Mouse (Mus musculus) forebrain, embryonic 15.5 days (tissue): ENCODE measurements around the gene Acot8. TPM values are rescaled to one million over a fixed set of nuclear protein-coding genes. Genes with fewer than 3 reads are reported as not detected.

ENCODE experiments used
- ATAC-seq: fragments of 200-750 bp; cut with Nextera tagmentation; replicated peaks from 2 replicates; pipeline ENCODE4 v1.8.0; 2017; ENCODE audit warnings: mild to moderate bottlenecking, moderate TSS enrichment, moderate library complexity
- H3K27ac ChIP-seq: fragments of 300-500 bp; sonication (generic); replicated peaks from 2 replicates; pipeline ENCODE4 v1.5.1; 2015; ENCODE audit warnings: mild to moderate bottlenecking, inconsistent platforms
- H3K27me3 ChIP-seq: fragments of 300-500 bp; sonication (generic); 2 replicates; pipeline ENCODE4 v1.6.1; 2015; ENCODE audit warnings: inconsistent platforms
- H3K36me3 ChIP-seq: fragments of 300-500 bp; sonication (generic); 2 replicates; pipeline ENCODE4 v1.6.1; 2015; ENCODE audit warnings: mild to moderate bottlenecking, inconsistent platforms
- H3K4me1 ChIP-seq: fragments of 300-500 bp; sonication (generic); 2 replicates; pipeline ENCODE4 v1.6.1; 2015; ENCODE audit warnings: inconsistent platforms
- H3K4me2 ChIP-seq: fragments of 300-500 bp; sonication (generic); replicated peaks from 2 replicates; pipeline ENCODE4 v1.6.1; 2015; ENCODE audit warnings: mild to moderate bottlenecking, inconsistent platforms
- H3K4me3 ChIP-seq: fragments of 300-500 bp; sonication (generic); 2 replicates; pipeline ENCODE4 v1.5.1; 2015; ENCODE audit warnings: mild to moderate bottlenecking, inconsistent platforms
- H3K9ac ChIP-seq: fragments of 300-500 bp; sonication (generic); replicated peaks from 2 replicates; pipeline ENCODE4 v1.6.1; 2015; ENCODE audit warnings: mild to moderate bottlenecking, inconsistent platforms
- H3K9me3 ChIP-seq: fragments of 300-500 bp; sonication (generic); 2 replicates; pipeline ENCODE4 v1.6.1; 2016; ENCODE audit warnings: inconsistent platforms
- WGBS: fragments of 180-500 bp; shearing (Covaris S2); methylation state at CpG from one replicate; pipeline ENCODE4 v1.1.7; 2015; ENCODE audit warnings: mixed read lengths; 5-methylcytosine and 5-hydroxymethylcytosine counted together
- polyA plus RNA-seq: library from polyadenylated mRNA; unstranded; fragments of >200 nt; fragmentation: Nextera tagmentation; extraction: Ambion mirVana; gene quantifications from 2 replicates; pipeline ENCODE4 v1.2.1, GENCODE M21; 2015

Gene Acot8
- polyA plus RNA-seq, 1 experiment from 2014 or later: 17.2 TPM

GRCm38 (mm10) chr2:164827146-164827850, 22.6 kb upstream of the Acot8 start:
- Histone ChIP-seq H3K4me1 (peaks cover 18% of the 10 kb centered on the region), H3K9ac (no peak overlapping the region), H3K27ac (no peak overlapping the region), H3K9me3 (no peaks in the 10 kb centered on the region), H3K4me2 (no peak overlapping the region), H3K36me3 (peaks cover 28% of the 10 kb centered on the region), H3K4me3 (no peak overlapping the region), H3K27me3 (no peaks in the 10 kb centered on the region)
- 90% methylated on average over 16 of the region's 16 CpGs for WGBS
- ATAC-seq: no peak

GRCm38 (mm10) chr2:164825521-164825920, 20.8 kb upstream of the Acot8 start:
- 94% methylated on average over 17 of the region's 17 CpGs for WGBS
- Histone ChIP-seq H3K4me1 (peaks cover 23% of the 10 kb centered on the region), H3K4me3 (no peak overlapping the region), H3K27ac (no peak overlapping the region), H3K9ac (no peak overlapping the region), H3K27me3 (no peaks in the 10 kb centered on the region), H3K4me2 (no peak overlapping the region), H3K9me3 (no peaks in the 10 kb centered on the region), H3K36me3 (peaks cover 40% of the 10 kb centered on the region)
- ATAC-seq: no peak

GRCm38 (mm10) chr2:164823969-164824368, 19.3 kb upstream of the Acot8 start:
- ATAC-seq: no peak
- Histone ChIP-seq H3K4me3 (no peak overlapping the region), H3K27me3 (no peaks in the 10 kb centered on the region), H3K9me3 (no peaks in the 10 kb centered on the region), H3K9ac (no peak overlapping the region), H3K4me2 (peak overlapping the region; percentile 66), H3K4me1 (peaks cover 23% of the 10 kb centered on the region), H3K36me3 (peaks cover 44% of the 10 kb centered on the region), H3K27ac (no peak overlapping the region)
- 88% methylated on average over 4 of the region's 4 CpGs for WGBS

- H3K9ac ChIP-seq: peak overlapping the region; percentile 75
- peaks cover 44% of the 10 kb centered on the region for H3K36me3 ChIP-seq
- WGBS: under 1% methylated on average over 10 of the region's 10 CpGs
- H3K4me3 ChIP-seq: peak overlapping the region; percentile 73
- no peaks in the 10 kb centered on the region for H3K27me3 ChIP-seq
- H3K4me2 ChIP-seq: peak overlapping the region; percentile 66
- peak overlapping the region; percentile 88 for H3K27ac ChIP-seq
- H3K9me3 ChIP-seq: no peaks in the 10 kb centered on the region
- H3K4me1 ChIP-seq: peaks cover 23% of the 10 kb centered on the region
- peak; percentile 71 for ATAC-seq
These were observed 18.5 kb upstream of the Acot8 start for GRCm38 (mm10) chr2:164823181-164823585.

GRCm38 (mm10) chr2:164822636-164823165, 18.0 kb upstream of the Acot8 start, which contains the start of gene Zswim1:
Gene Zswim1 (plus strand): TSS chr2:164822686.
- Histone ChIP-seq H3K9me3 (no peaks in the 10 kb centered on the region), H3K4me1 (peaks cover 23% of the 10 kb centered on the region), H3K4me3 (peak within 1 kb of the TSS; percentile 73), H3K36me3 (peaks cover 44% of the 10 kb centered on the region), H3K27me3 (no peaks in the 10 kb centered on the region), H3K27ac (peak within 1 kb of the TSS; percentile 88), H3K9ac (peak within 1 kb of the TSS; percentile 75), H3K4me2 (peak within 1 kb of the TSS; percentile 66)
- under 1% methylated on average over 32 of the region's 32 CpGs for WGBS
- ATAC-seq: peak; percentile 99

- H3K27me3 ChIP-seq: no peaks in the 10 kb centered on the region
- WGBS: 79% methylated on average over 6 of the region's 6 CpGs
- H3K4me1 ChIP-seq: peaks cover 23% of the 10 kb centered on the region
- no peak overlapping the region for H3K4me2 ChIP-seq
- H3K27ac ChIP-seq: no peak overlapping the region
- ATAC-seq: no peak
- H3K9ac ChIP-seq: no peak overlapping the region
- H3K9me3 ChIP-seq: no peaks in the 10 kb centered on the region
- H3K36me3 ChIP-seq: peaks cover 31% of the 10 kb centered on the region
- no peak overlapping the region for H3K4me3 ChIP-seq
These were observed 16.4 kb upstream of the Acot8 start for GRCm38 (mm10) chr2:164821060-164821459.

GRCm38 (mm10) chr2:164817703-164818102, 13.0 kb upstream of the Acot8 start:
- 79% methylated on average over 5 of the region's 5 CpGs for WGBS
- Histone ChIP-seq H3K27ac (no peak overlapping the region), H3K36me3 (peaks cover 18% of the 10 kb centered on the region), H3K27me3 (no peaks in the 10 kb centered on the region), H3K9ac (no peak overlapping the region), H3K9me3 (no peaks in the 10 kb centered on the region), H3K4me2 (no peak overlapping the region), H3K4me1 (peaks cover 9% of the 10 kb centered on the region), H3K4me3 (no peak overlapping the region)
- ATAC-seq: no peak

GRCm38 (mm10) chr2:164817206-164817605, 12.5 kb upstream of the Acot8 start:
- H3K9ac ChIP-seq: no peak overlapping the region
- peaks cover 5% of the 10 kb centered on the region for H3K4me1 ChIP-seq
- H3K36me3 ChIP-seq: peaks cover 18% of the 10 kb centered on the region
- H3K4me2 ChIP-seq: no peak overlapping the region
- H3K27ac ChIP-seq: no peak overlapping the region
- H3K4me3 ChIP-seq: no peak overlapping the region
- no peak for ATAC-seq
- WGBS: 91% methylated on average over 6 of the region's 6 CpGs
- no peaks in the 10 kb centered on the region for H3K9me3 ChIP-seq
- no peaks in the 10 kb centered on the region for H3K27me3 ChIP-seq

GRCm38 (mm10) chr2:164815821-164816220, 11.1 kb upstream of the Acot8 start:
- 88% methylated on average over 8 of the region's 8 CpGs for WGBS
- Histone ChIP-seq H3K9ac (no peak overlapping the region), H3K4me2 (no peak overlapping the region), H3K27ac (no peak overlapping the region), H3K4me1 (no peaks in the 10 kb centered on the region), H3K9me3 (no peaks in the 10 kb centered on the region), H3K27me3 (no peaks in the 10 kb centered on the region), H3K4me3 (no peak overlapping the region), H3K36me3 (peaks cover 8% of the 10 kb centered on the region; the same call in 1 of the 2 replicates)
- no peak for ATAC-seq

- Histone ChIP-seq H3K27ac (no peak overlapping the region), H3K4me3 (no peak overlapping the region), H3K4me1 (no peaks in the 10 kb centered on the region), H3K27me3 (no peaks in the 10 kb centered on the region), H3K9me3 (no peaks in the 10 kb centered on the region), H3K36me3 (peaks cover 4% of the 10 kb centered on the region; the same call in 1 of the 2 replicates), H3K4me2 (no peak overlapping the region), H3K9ac (no peak overlapping the region)
- no peak for ATAC-seq
- 92% methylated on average over 5 of the region's 5 CpGs for WGBS
These were observed 10.7 kb upstream of the Acot8 start for GRCm38 (mm10) chr2:164815348-164815747.

GRCm38 (mm10) chr2:164813557-164813956, 8.9 kb upstream of the Acot8 start:
- no peaks in the 10 kb centered on the region for H3K9me3 ChIP-seq
- H3K36me3 ChIP-seq: peaks cover 8% of the 10 kb centered on the region; the same call in 1 of the 2 replicates
- no peak overlapping the region for H3K4me3 ChIP-seq
- H3K9ac ChIP-seq: no peak overlapping the region
- ATAC-seq: no peak
- H3K27ac ChIP-seq: no peak overlapping the region
- 62% methylated on average over 2 of the region's 2 CpGs for WGBS
- no peaks in the 10 kb centered on the region for H3K4me1 ChIP-seq
- no peak overlapping the region for H3K4me2 ChIP-seq
- H3K27me3 ChIP-seq: no peaks in the 10 kb centered on the region

GRCm38 (mm10) chr2:164806614-164807013, 1.9 kb upstream of the Acot8 start:
- 88% methylated on average over 7 of the region's 7 CpGs for WGBS
- Histone ChIP-seq H3K4me1 (peaks cover 28% of the 10 kb centered on the region), H3K9me3 (no peaks in the 10 kb centered on the region), H3K27ac (no peak overlapping the region), H3K4me2 (no peak overlapping the region), H3K4me3 (no peak overlapping the region), H3K36me3 (peaks cover 14% of the 10 kb centered on the region; the same call in 1 of the 2 replicates), H3K9ac (no peak overlapping the region), H3K27me3 (no peaks in the 10 kb centered on the region)
- no peak for ATAC-seq
